Mouse (Mus musculus) hindbrain, embryonic 13.5 days (tissue): ENCODE results near the gene Gm8922. TPM values are rescaled to one million over a fixed set of nuclear protein-coding genes. Genes with fewer than 3 reads are reported as not detected.
"Not testable (repeated sequence)": the region's sequence is repeated elsewhere in the genome, so short reads cannot be mapped to it uniquely, and the experiment has no call there.

Experiments used
- ATAC-seq: fragments of 200-750 bp; cut with Nextera tagmentation; 2 replicates; pipeline ENCODE4 v1.8.0; 2017; ENCODE audit warnings: moderate TSS enrichment; ENCODE audit not compliant: low FRiP score
- H3K27ac ChIP-seq: fragments of 300-500 bp; sonication (generic); 2 replicates; pipeline ENCODE4 v1.5.1; 2015; ENCODE audit warnings: inconsistent platforms, mild to moderate bottlenecking, moderate library complexity
- H3K27me3 ChIP-seq: fragments of 300-500 bp; sonication (generic); 2 replicates; pipeline ENCODE4 v1.6.1; 2015; ENCODE audit warnings: mild to moderate bottlenecking, inconsistent platforms
- H3K36me3 ChIP-seq: fragments of 300-500 bp; sonication (generic); 2 replicates; pipeline ENCODE4 v1.6.1; 2015; ENCODE audit warnings: mild to moderate bottlenecking, inconsistent platforms
- H3K4me1 ChIP-seq: fragments of 300-500 bp; sonication (generic); replicated peaks from 2 replicates; pipeline ENCODE4 v1.6.1; 2015; ENCODE audit warnings: inconsistent platforms
- H3K4me2 ChIP-seq: fragments of 300-500 bp; sonication (generic); 2 replicates; pipeline ENCODE4 v1.6.1; 2015; ENCODE audit warnings: inconsistent platforms, mild to moderate bottlenecking, moderate library complexity
- H3K4me3 ChIP-seq: fragments of 300-500 bp; sonication (generic); 2 replicates; pipeline ENCODE4 v1.5.1; 2015; ENCODE audit warnings: mild to moderate bottlenecking, inconsistent platforms
- H3K9ac ChIP-seq: fragments of 300-500 bp; sonication (generic); 2 replicates; pipeline ENCODE4 v1.6.1; 2015; ENCODE audit warnings: mild to moderate bottlenecking, inconsistent platforms
- H3K9me3 ChIP-seq: fragments of 300-500 bp; sonication (generic); 2 replicates; pipeline ENCODE4 v1.6.1; 2016; ENCODE audit warnings: inconsistent platforms
- WGBS: fragments of 180-500 bp; shearing (Covaris S2); methylation state at CpG from one replicate; pipeline ENCODE4 v1.1.7; 2015; 5-methylcytosine and 5-hydroxymethylcytosine counted together
- polyA plus RNA-seq: library from polyadenylated mRNA; unstranded; fragments of >200 nt; fragmentation: Nextera tagmentation; extraction: Ambion mirVana; gene quantifications from 2 replicates; pipeline ENCODE4 v1.2.1, GENCODE M21; 2015

Gene Gm8922
- polyA plus RNA-seq: not detected in 2 replicates

GRCm38 (mm10) chr5:11681659-11682058 is at the start of gene Gm8922:
TSS of gene Gm8922 (plus strand) at chr5:11681959.
- H3K4me3 ChIP-seq, H3K9me3 ChIP-seq, H3K4me2 ChIP-seq, H3K27ac ChIP-seq, H3K9ac ChIP-seq, H3K4me1 ChIP-seq, H3K36me3 ChIP-seq, H3K27me3 ChIP-seq, ATAC-seq: not testable (repeated sequence)
- no CpG with 5 or more reads among the region's 2 CpGs for WGBS

Other genes with a start within 250 kb of the Gm8922 start
- gene Gm8906, start 179.3 kb upstream of the Gm8922 start, polyA plus RNA-seq: not detected in 2 replicates
- gene Gm6460, start 87.0 kb upstream of the Gm8922 start, polyA plus RNA-seq: not detected in 2 replicates
- gene Gm8926, start 88.6 kb downstream of the Gm8922 start, polyA plus RNA-seq: not detected in 2 replicates
- gene Gm6465, start 163.6 kb downstream of the Gm8922 start, polyA plus RNA-seq: not detected in 2 replicates
- not detected in 2 replicates for gene 4933402N22Rik, start 236.1 kb downstream of the Gm8922 start, polyA plus RNA-seq